10 mouse cellular contexts compared by ENCODE assay signal in genomic region chr6:136857873-136858260, GRCm38 (mm10). TPM values are rescaled to one million over a fixed set of nuclear protein-coding genes. Genes with fewer than 3 reads are reported as not detected.
A peak's percentile ranks its signal among the peaks of the same experiment; 100 is the strongest.
DNase-seq lines count a peak whose midpoint lies in the region; ATAC-seq and TF ChIP-seq lines count a peak whose summit lies in the region.
"Had no signal": no experiment of that assay in that cellular context is flagged by ENCODE, and none has a peak within 500 bp of the region (broad histone marks: within the 10 kb centered on the region; RNA-seq: fewer than 3 reads in every experiment).

No protein-coding gene starts in this region.

- no peak for DNase-seq in testis, postnatal 10 days (ENCODE audit: low spot score)
- DNase-seq in heart, postnatal 0 days (ENCODE audit: low spot score), result peak; percentile 86
- peak; percentile 19 for DNase-seq in stomach, postnatal 0 days (ENCODE audit: low spot score)
- DNase-seq in cerebellum, adult 18-20 months, result no peak
- no peak for DNase-seq in layer of hippocampus, postnatal 14 days (ENCODE audit: low spot score in 2 of 2)
- DNase-seq in forebrain, embryonic 14.5 days (ENCODE audit: low spot score), result no peak
- DNase-seq: right cerebral cortex, postnatal 14 days had no signal

- no peak overlapping the region for H3K4me3 ChIP-seq in testis, adult 2 months (ENCODE audit: control insufficient read depth, low read depth, low read length)
- H3K4me3 ChIP-seq in heart, postnatal 0 days (ENCODE audit: low read depth, low read length), result peak overlapping the region; percentile 33
- H3K4me3 ChIP-seq in liver, embryonic 12.5 days, result peak overlapping the region; percentile 73
- peak overlapping the region; percentile 22; the same call in 1 of the 2 replicates for H3K4me3 ChIP-seq in stomach, postnatal 0 days (ENCODE audit: low read depth, low read length)
- no peak overlapping the region for H3K4me3 ChIP-seq in forebrain, embryonic 14.5 days (ENCODE audit: low read depth, low read length)

- no peak; the same call in 1 of the 2 replicates for TF ChIP-seq EP300 in heart, postnatal 0 days (IDR thresholded peaks at IDR 0.05; ENCODE audit: low read depth)
- TF ChIP-seq EP300 in stomach, postnatal 0 days (optimal IDR thresholded peaks at IDR 0.05), result no peak

- peak overlapping the region; percentile 70 for H3K27ac ChIP-seq in testis, adult 2 months (ENCODE audit: control insufficient read depth, insufficient read depth, low read depth, low read length)
- peak overlapping the region; percentile 90 for H3K27ac ChIP-seq in heart, postnatal 0 days (ENCODE audit: low read depth)
- peak overlapping the region; percentile 98 for H3K27ac ChIP-seq in liver, embryonic 12.5 days
- peak overlapping the region; percentile 77 for H3K27ac ChIP-seq in stomach, postnatal 0 days (replicated peaks)
- no peak overlapping the region for H3K27ac ChIP-seq in forebrain, embryonic 14.5 days (ENCODE audit: low read depth, low read length)

- no peak for TF ChIP-seq CTCF in testis, adult 2 months (IDR thresholded peaks at IDR 0.05; ENCODE audit: control insufficient read depth, insufficient read depth, insufficient replicate concordance, low read depth, low read length)
- TF ChIP-seq CTCF in heart, postnatal 0 days (IDR thresholded peaks at IDR 0.05; ENCODE audit: low read depth), result no peak
- TF ChIP-seq CTCF in stomach, postnatal 0 days (IDR thresholded peaks at IDR 0.05; ENCODE audit: low read depth), result no peak

- no peaks in the 10 kb centered on the region for H3K9me3 ChIP-seq in heart, postnatal 0 days (replicated peaks; ENCODE audit: control insufficient read depth, low read length)
- no peaks in the 10 kb centered on the region for H3K9me3 ChIP-seq in liver, embryonic 12.5 days (replicated peaks)
- H3K9me3 ChIP-seq in stomach, postnatal 0 days (ENCODE audit: control insufficient read depth, low read length), result no peaks in the 10 kb centered on the region
- no peaks in the 10 kb centered on the region for H3K9me3 ChIP-seq in forebrain, embryonic 14.5 days (replicated peaks; ENCODE audit: control insufficient read depth, low read length)

- H3K4me2 ChIP-seq in heart, postnatal 0 days (ENCODE audit: low read depth, low read length), result peak overlapping the region; percentile 53
- peak overlapping the region; percentile 70 for H3K4me2 ChIP-seq in liver, embryonic 12.5 days
- H3K4me2 ChIP-seq in stomach, postnatal 0 days (replicated peaks; ENCODE audit: low read depth), result peak overlapping the region; percentile 33
- no peak overlapping the region for H3K4me2 ChIP-seq in forebrain, embryonic 14.5 days (ENCODE audit: low read length)

- peak; percentile 59 for ATAC-seq in heart, postnatal 0 days (ENCODE audit: insufficient read depth, low read depth)
- peak; percentile 74 for ATAC-seq in liver, embryonic 12.5 days
- ATAC-seq in stomach, postnatal 0 days (ENCODE audit: low FRiP score, low TSS enrichment), result no peak
- ATAC-seq in forebrain, embryonic 14.5 days, result no peak

- no peaks in the 10 kb centered on the region; the same call in 1 of the 2 replicates for H3K4me1 ChIP-seq in testis, adult 2 months (ENCODE audit: control insufficient read depth, insufficient read depth, low read length)
- H3K4me1 ChIP-seq in heart, postnatal 0 days (ENCODE audit: control insufficient read depth, insufficient read depth), result peaks cover 18% of the 10 kb centered on the region
- H3K4me1 ChIP-seq in liver, embryonic 12.5 days, result peaks cover 73% of the 10 kb centered on the region
- peaks cover 3% of the 10 kb centered on the region; the same call in 1 of the 2 replicates for H3K4me1 ChIP-seq in stomach, postnatal 0 days (replicated peaks; ENCODE audit: control insufficient read depth, insufficient read depth)
- no peaks in the 10 kb centered on the region for H3K4me1 ChIP-seq in forebrain, embryonic 14.5 days (ENCODE audit: control insufficient read depth, insufficient read depth, low read length)

- no peaks in the 10 kb centered on the region for H3K36me3 ChIP-seq in testis, adult 2 months (ENCODE audit: control insufficient read depth, insufficient read depth, low read length)
- H3K36me3 ChIP-seq in heart, postnatal 0 days (replicated peaks; ENCODE audit: control insufficient read depth, insufficient read depth, low read length), result no peaks in the 10 kb centered on the region
- peaks cover 23% of the 10 kb centered on the region for H3K36me3 ChIP-seq in liver, embryonic 12.5 days
- no peaks in the 10 kb centered on the region for H3K36me3 ChIP-seq in stomach, postnatal 0 days (ENCODE audit: control insufficient read depth, insufficient read depth, low read length)
- no peaks in the 10 kb centered on the region for H3K36me3 ChIP-seq in forebrain, embryonic 14.5 days (ENCODE audit: control insufficient read depth, insufficient read depth, low read length)

- no peak for TF ChIP-seq POLR2A in testis, adult 2 months (IDR thresholded peaks at IDR 0.05; ENCODE audit: control insufficient read depth, low read depth, low read length)

- peak overlapping the region; percentile 49 for H3K9ac ChIP-seq in heart, postnatal 0 days (replicated peaks; ENCODE audit: low read depth, low read length)
- H3K9ac ChIP-seq in liver, embryonic 12.5 days, result peak overlapping the region; percentile 66
- no peak overlapping the region for H3K9ac ChIP-seq in stomach, postnatal 0 days (ENCODE audit: low read length)
- H3K9ac ChIP-seq in forebrain, embryonic 14.5 days (ENCODE audit: low read length), result no peak overlapping the region

- H3K27me3 ChIP-seq in testis, adult 2 months (ENCODE audit: control insufficient read depth, insufficient read depth, low read length), result no peaks in the 10 kb centered on the region
- H3K27me3 ChIP-seq in heart, postnatal 0 days (ENCODE audit: control insufficient read depth, insufficient read depth, low read length), result no peaks in the 10 kb centered on the region
- no peaks in the 10 kb centered on the region for H3K27me3 ChIP-seq in liver, embryonic 12.5 days (replicated peaks)
- H3K27me3 ChIP-seq in stomach, postnatal 0 days (ENCODE audit: control insufficient read depth, insufficient read depth, low read length), result no peaks in the 10 kb centered on the region
- H3K27me3 ChIP-seq in forebrain, embryonic 14.5 days (replicated peaks; ENCODE audit: control insufficient read depth, insufficient read depth, low read length), result no peaks in the 10 kb centered on the region

- 4% methylated on average over 11 of the region's 11 CpGs for WGBS in heart, postnatal 0 days
- WGBS in liver, embryonic 12.5 days (ENCODE audit: insufficient replicate concordance), result 2% methylated on average over 11 of the region's 11 CpGs
- 5% methylated on average over 11 of the region's 11 CpGs for WGBS in stomach, postnatal 0 days
- WGBS in forebrain, embryonic 14.5 days, result 77% methylated on average over 11 of the region's 11 CpGs

RNA-seq across cellular contexts. Expression of gene Art4, which starts 0.3 kb away (rescaled TPM):
- 0.96 and 1.0 TPM in 2 replicates for polyA plus RNA-seq in testis, adult 2 months (2012; rRNA removed)
- total RNA-seq in heart, postnatal 0 days (2014; rRNA removed; ENCODE audit: low replicate concordance), result 19.3 and 28.8 TPM in 2 replicates
- 8.7 and 11.4 TPM in 2 replicates for polyA plus RNA-seq in heart, postnatal 0 days (2015; fragmentation: Nextera tagmentation; extraction: Ambion mirVana)
- 26.3 and 27.0 TPM in 2 replicates for polyA plus RNA-seq in liver, embryonic 12.5 days (2016; fragmentation: Nextera tagmentation; extraction: Ambion mirVana)
- 3.2 and 3.3 TPM in 2 replicates for polyA plus RNA-seq in stomach, postnatal 0 days (2015; fragmentation: Nextera tagmentation; extraction: Ambion mirVana)
- not detected for total RNA-seq in layer of hippocampus, postnatal 14 days (2021)
- polyA plus RNA-seq in forebrain, embryonic 14.5 days (2014; fragmentation: Nextera tagmentation; extraction: Ambion mirVana), result 0.14 TPM in 1 of 2 replicates, not detected in the other

RNA-seq across cellular contexts. Expression of gene Mgp, which starts 17.8 kb away (rescaled TPM):
- polyA plus RNA-seq in testis, adult 2 months (2012; rRNA removed), result 51.0 and 80.5 TPM in 2 replicates
- total RNA-seq in heart, postnatal 0 days (2014; rRNA removed; ENCODE audit: low replicate concordance), result 344 and 362 TPM in 2 replicates
- polyA plus RNA-seq in heart, postnatal 0 days (2015; fragmentation: Nextera tagmentation; extraction: Ambion mirVana), result 403 and 465 TPM in 2 replicates
- polyA plus RNA-seq in liver, embryonic 12.5 days (2016; fragmentation: Nextera tagmentation; extraction: Ambion mirVana), result 4.3 and 7.4 TPM in 2 replicates
- polyA plus RNA-seq in stomach, postnatal 0 days (2015; fragmentation: Nextera tagmentation; extraction: Ambion mirVana), result 392 and 473 TPM in 2 replicates
- 10 to 100 TPM; 23.2 to 39.5 TPM for total RNA-seq in layer of hippocampus, postnatal 14 days (2021)
- 5.0 and 9.4 TPM in 2 replicates for polyA plus RNA-seq in forebrain, embryonic 14.5 days (2014; fragmentation: Nextera tagmentation; extraction: Ambion mirVana)

RNA-seq across cellular contexts. Expression of gene Smco3, which starts 22.6 kb away (rescaled TPM):
- 0.22 TPM in 1 of 2 replicates, not detected in the other for polyA plus RNA-seq in testis, adult 2 months (2012; rRNA removed)
- not detected in 2 replicates for total RNA-seq in heart, postnatal 0 days (2014; rRNA removed; ENCODE audit: low replicate concordance)
- polyA plus RNA-seq in heart, postnatal 0 days (2015; fragmentation: Nextera tagmentation; extraction: Ambion mirVana), result not detected in 2 replicates
- not detected in 2 replicates for polyA plus RNA-seq in liver, embryonic 12.5 days (2016; fragmentation: Nextera tagmentation; extraction: Ambion mirVana)
- polyA plus RNA-seq in stomach, postnatal 0 days (2015; fragmentation: Nextera tagmentation; extraction: Ambion mirVana), result 0.56 and 0.63 TPM in 2 replicates
- 1 to 10 TPM; 4.0 to 4.8 TPM for total RNA-seq in layer of hippocampus, postnatal 14 days (2021)
- polyA plus RNA-seq in forebrain, embryonic 14.5 days (2014; fragmentation: Nextera tagmentation; extraction: Ambion mirVana), result 1.1 and 1.5 TPM in 2 replicates
- polyA plus RNA-seq: large intestine, adult 2 months had no signal

RNA-seq across cellular contexts. Expression of gene Wbp11, which starts 29.8 kb away (rescaled TPM):
- polyA plus RNA-seq in testis, adult 2 months (2012; rRNA removed), result 236 and 252 TPM in 2 replicates
- 28.2 and 37.7 TPM in 2 replicates for total RNA-seq in heart, postnatal 0 days (2014; rRNA removed; ENCODE audit: low replicate concordance)
- polyA plus RNA-seq in heart, postnatal 0 days (2015; fragmentation: Nextera tagmentation; extraction: Ambion mirVana), result 51.1 and 52.7 TPM in 2 replicates
- polyA plus RNA-seq in liver, embryonic 12.5 days (2016; fragmentation: Nextera tagmentation; extraction: Ambion mirVana), result 95.0 and 97.3 TPM in 2 replicates
- 39.8 and 42.8 TPM in 2 replicates for polyA plus RNA-seq in stomach, postnatal 0 days (2015; fragmentation: Nextera tagmentation; extraction: Ambion mirVana)
- 100 to 1,000 TPM; 123 to 133 TPM for total RNA-seq in layer of hippocampus, postnatal 14 days (2021)
- 65.3 and 76.5 TPM in 2 replicates for polyA plus RNA-seq in forebrain, embryonic 14.5 days (2014; fragmentation: Nextera tagmentation; extraction: Ambion mirVana)

RNA-seq across cellular contexts. Expression of gene BC049715, which starts 30.4 kb away (rescaled TPM):
- 150 and 168 TPM in 2 replicates for polyA plus RNA-seq in testis, adult 2 months (2012; rRNA removed)
- total RNA-seq in heart, postnatal 0 days (2014; rRNA removed; ENCODE audit: low replicate concordance), result 0.04 and 0.43 TPM in 2 replicates
- 1.4 and 2.5 TPM in 2 replicates for polyA plus RNA-seq in heart, postnatal 0 days (2015; fragmentation: Nextera tagmentation; extraction: Ambion mirVana)
- 1.2 and 1.3 TPM in 2 replicates for polyA plus RNA-seq in liver, embryonic 12.5 days (2016; fragmentation: Nextera tagmentation; extraction: Ambion mirVana)
- 0.46 and 0.96 TPM in 2 replicates for polyA plus RNA-seq in stomach, postnatal 0 days (2015; fragmentation: Nextera tagmentation; extraction: Ambion mirVana)
- 1 to 10 TPM; 2.2 to 4.6 TPM for total RNA-seq in layer of hippocampus, postnatal 14 days (2021)
- 0.86 and 1.2 TPM in 2 replicates for polyA plus RNA-seq in forebrain, embryonic 14.5 days (2014; fragmentation: Nextera tagmentation; extraction: Ambion mirVana)

Comparison
In these comparisons a context has a peak if more than half of its experiments do, and no peak if none do; other contexts are left out.
1. H3K4me3 ChIP-seq: peak in heart, postnatal 0 days (single experiment), liver, embryonic 12.5 days (single experiment) and stomach, postnatal 0 days (single experiment); none in testis, adult 2 months (single experiment) and forebrain, embryonic 14.5 days (single experiment).
2. DNase-seq: peak in heart, postnatal 0 days (single experiment) and stomach, postnatal 0 days (single experiment); none in testis, postnatal 10 days (single experiment), cerebellum, adult 18-20 months (0 of 2), layer of hippocampus, postnatal 14 days (0 of 2) and forebrain, embryonic 14.5 days (single experiment).
3. ATAC-seq: peak in heart, postnatal 0 days (single experiment) and liver, embryonic 12.5 days (single experiment); none in stomach, postnatal 0 days (single experiment) and forebrain, embryonic 14.5 days (single experiment).
4. H3K9ac ChIP-seq: peak in heart, postnatal 0 days (single experiment) and liver, embryonic 12.5 days (single experiment); none in stomach, postnatal 0 days (single experiment) and forebrain, embryonic 14.5 days (single experiment).